Mouse (Mus musculus): ENCODE results near the gene Golga3. TPM values are rescaled to one million over a fixed set of nuclear protein-coding genes. Genes with fewer than 3 reads are reported as not detected.
A peak's percentile ranks its signal among the peaks of the same experiment; 100 is the strongest.

The Golga3 gene
- polyA plus RNA-seq, 1 experiment from 2014 or later, result 19.0 TPM

DNA sequence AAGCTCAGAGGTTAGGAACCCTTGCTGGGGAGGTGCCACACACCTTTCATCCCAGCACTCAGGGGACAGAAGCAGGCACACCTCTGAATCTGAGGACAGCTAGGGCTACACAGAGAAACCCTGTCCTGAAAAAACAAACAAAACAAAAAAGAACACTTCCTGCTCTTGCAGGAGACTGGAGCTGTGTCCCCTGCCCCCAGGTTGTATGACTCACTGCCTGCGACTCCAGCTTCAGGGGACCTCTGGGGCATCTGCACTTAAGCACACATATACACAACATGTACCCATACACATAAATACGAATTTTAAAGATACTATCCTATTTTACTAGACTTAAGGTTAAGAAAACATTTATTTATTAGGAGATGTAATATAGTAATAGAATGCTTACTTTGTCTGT is 67.6 kb downstream of the Golga3 start:
- H3K27me3 ChIP-seq, result no peaks in the 10 kb centered on the region
- H3K4me2 ChIP-seq, result no peak overlapping the region
- H3K9me3 ChIP-seq (replicated peaks), result no peaks in the 10 kb centered on the region
- no peak overlapping the region for H3K9ac ChIP-seq
- H3K27ac ChIP-seq, result no peak overlapping the region
- WGBS, result 78% methylated on average over 2 of the region's 2 CpGs
- no peak overlapping the region for H3K4me3 ChIP-seq (replicated peaks)
- peaks cover 95% of the 10 kb centered on the region for H3K36me3 ChIP-seq
- ATAC-seq (replicated peaks; ENCODE audit: low FRiP score), result no peak
- H3K4me1 ChIP-seq, result no peaks in the 10 kb centered on the region

DNA sequence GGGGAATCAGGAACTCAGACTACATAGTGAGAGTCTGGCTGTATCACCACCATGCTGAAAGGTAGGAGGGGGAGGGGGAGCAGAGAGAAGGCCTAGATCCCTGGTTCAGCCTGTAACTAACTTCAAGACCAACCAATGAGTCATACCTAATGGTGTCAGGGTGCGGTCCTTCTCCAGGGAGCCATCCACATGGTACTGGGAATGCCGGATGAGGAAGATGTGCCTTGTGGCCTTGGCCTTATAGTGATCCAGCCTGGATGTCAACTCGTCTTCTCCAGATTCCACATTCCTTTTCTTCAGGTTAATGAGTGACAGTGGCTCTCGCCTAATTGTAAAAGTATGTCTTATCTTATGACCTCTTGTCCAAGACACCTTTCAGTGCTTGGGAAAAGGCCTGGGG is 90.4 kb downstream of the Golga3 start:
- H3K4me1 ChIP-seq, result peaks cover 8% of the 10 kb centered on the region
- no peaks in the 10 kb centered on the region for H3K27me3 ChIP-seq
- H3K27ac ChIP-seq, result no peak overlapping the region
- no peak overlapping the region for H3K4me2 ChIP-seq
- no peak overlapping the region for H3K9ac ChIP-seq
- no peak for ATAC-seq (replicated peaks; ENCODE audit: low FRiP score)
- H3K36me3 ChIP-seq, result peaks cover 40% of the 10 kb centered on the region
- H3K9me3 ChIP-seq (replicated peaks), result no peaks in the 10 kb centered on the region
- H3K4me3 ChIP-seq (replicated peaks), result no peak overlapping the region
- 88% methylated on average over 4 of the region's 4 CpGs for WGBS

DNA sequence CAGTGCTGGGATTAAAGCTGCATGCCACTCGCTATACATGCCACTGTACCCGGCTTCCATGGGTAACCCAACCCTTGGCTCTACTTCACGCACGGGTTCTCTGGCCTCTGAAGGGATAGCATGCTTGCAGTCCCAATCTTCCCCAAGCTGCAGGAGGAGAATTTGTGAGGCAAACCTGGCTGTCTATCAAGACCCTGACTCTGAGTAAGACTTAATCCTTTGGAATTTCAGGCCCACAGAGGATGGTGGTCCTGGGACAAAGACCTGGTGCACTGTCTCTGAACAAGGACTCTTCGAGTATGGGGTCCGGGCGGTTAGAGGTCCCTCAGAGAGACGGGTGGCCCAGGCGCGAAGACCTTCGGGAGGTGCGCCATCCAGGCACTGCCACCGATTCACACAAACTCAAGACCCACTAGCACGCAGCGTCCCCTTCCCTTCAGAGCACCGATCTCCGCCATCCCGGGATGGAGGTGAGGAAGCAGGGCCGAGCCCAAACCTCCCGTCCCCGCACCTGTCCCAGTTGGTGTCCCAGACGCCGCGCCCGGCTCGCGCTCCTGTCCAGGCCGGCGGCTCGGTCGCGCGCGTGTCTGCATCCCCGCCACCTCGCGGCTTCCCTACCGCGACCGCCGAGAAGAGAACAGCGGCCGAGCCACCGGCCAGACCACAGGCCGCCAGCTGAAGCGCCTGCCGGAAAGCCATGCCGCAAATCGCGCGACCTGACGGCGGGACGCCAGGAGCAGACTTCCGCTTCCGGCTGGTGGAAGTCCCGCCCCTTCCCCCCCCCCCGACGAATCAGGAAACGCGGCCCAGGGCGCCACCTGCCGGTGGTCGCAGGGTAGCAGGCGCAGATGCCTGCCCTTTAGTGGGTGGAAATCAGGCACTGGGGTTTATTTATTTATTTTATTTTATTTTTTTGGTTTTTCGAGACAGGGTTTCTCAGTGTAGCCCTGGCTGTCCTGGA is 92.9 kb downstream of the Golga3 start, which contains the start of gene Pgam5:
Pgam5 (minus strand) TSS at position 773 of the 961 bp plus-strand sequence.
- Histone ChIP-seq H3K27me3 (no peaks in the 10 kb centered on the region), H3K4me1 (peaks cover 8% of the 10 kb centered on the region), H3K9me3 (replicated peaks) (no peaks in the 10 kb centered on the region), H3K4me3 (replicated peaks) (peak within 1 kb of the TSS; percentile 96), H3K36me3 (peaks cover 30% of the 10 kb centered on the region), H3K9ac (peak within 1 kb of the TSS; percentile 93), H3K27ac (peak within 1 kb of the TSS; percentile 61), H3K4me2 (peak within 1 kb of the TSS; percentile 78)
- peak; percentile 92 for ATAC-seq (replicated peaks; ENCODE audit: low FRiP score)
- under 1% methylated on average over 66 of the region's 66 CpGs for WGBS

DNA sequence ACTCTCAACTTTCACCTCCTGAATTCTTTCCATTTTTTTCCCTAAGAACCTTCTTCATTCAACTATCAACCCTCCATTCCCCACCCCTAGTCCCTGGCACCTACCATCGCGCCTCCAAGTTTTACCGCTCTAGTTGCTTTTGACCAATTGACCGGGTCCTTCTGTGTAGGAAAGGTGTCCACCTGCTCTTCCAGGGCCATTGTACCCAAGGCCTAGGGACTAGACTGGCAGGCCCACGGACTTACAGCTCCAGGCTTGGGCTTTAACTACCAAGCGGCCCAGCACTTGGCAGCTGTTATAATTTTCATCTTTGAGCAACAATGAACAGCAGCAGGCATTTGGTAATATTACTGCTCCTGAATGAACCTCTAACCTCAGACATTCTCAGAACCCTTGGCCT is 93.7 kb downstream of the Golga3 start:
- Histone ChIP-seq H3K4me2 (no peak overlapping the region), H3K36me3 (peaks cover 22% of the 10 kb centered on the region), H3K4me3 (replicated peaks) (peak overlapping the region; percentile 96; the same call in 1 of the 2 replicates), H3K4me1 (peaks cover 8% of the 10 kb centered on the region), H3K27ac (no peak overlapping the region), H3K27me3 (no peaks in the 10 kb centered on the region), H3K9me3 (replicated peaks) (no peaks in the 10 kb centered on the region), H3K9ac (no peak overlapping the region)
- peak; percentile 40; the same call in 1 of the 2 replicates for ATAC-seq (replicated peaks; ENCODE audit: low FRiP score)
- WGBS, result 91% methylated on average over 6 of the region's 6 CpGs

DNA sequence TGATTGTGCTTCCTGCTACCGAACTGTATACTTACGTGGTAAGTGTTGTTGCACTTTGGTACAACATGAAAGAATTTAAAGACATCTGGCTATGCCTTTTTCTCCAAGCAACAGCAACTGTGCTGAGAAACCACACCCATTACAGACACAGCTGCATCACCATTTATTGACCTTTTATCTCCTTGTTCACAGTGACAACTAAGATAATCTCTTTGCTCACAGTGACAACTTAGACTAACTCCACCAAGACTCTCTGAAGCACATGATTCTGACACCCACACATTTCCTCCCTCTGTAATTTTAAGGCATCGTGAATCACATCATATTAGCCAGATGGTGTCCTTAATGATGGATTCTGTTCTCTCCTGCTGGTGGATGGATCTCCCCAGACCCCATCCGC is 97.6 kb downstream of the Golga3 start:
- Histone ChIP-seq H3K27me3 (no peaks in the 10 kb centered on the region), H3K4me3 (replicated peaks) (no peak overlapping the region), H3K9ac (no peak overlapping the region), H3K4me1 (no peaks in the 10 kb centered on the region), H3K4me2 (no peak overlapping the region), H3K27ac (no peak overlapping the region), H3K36me3 (no peaks in the 10 kb centered on the region), H3K9me3 (replicated peaks) (no peaks in the 10 kb centered on the region)
- no peak for ATAC-seq (replicated peaks; ENCODE audit: low FRiP score)
- WGBS, result 88% methylated on average over 4 of the region's 4 CpGs

DNA sequence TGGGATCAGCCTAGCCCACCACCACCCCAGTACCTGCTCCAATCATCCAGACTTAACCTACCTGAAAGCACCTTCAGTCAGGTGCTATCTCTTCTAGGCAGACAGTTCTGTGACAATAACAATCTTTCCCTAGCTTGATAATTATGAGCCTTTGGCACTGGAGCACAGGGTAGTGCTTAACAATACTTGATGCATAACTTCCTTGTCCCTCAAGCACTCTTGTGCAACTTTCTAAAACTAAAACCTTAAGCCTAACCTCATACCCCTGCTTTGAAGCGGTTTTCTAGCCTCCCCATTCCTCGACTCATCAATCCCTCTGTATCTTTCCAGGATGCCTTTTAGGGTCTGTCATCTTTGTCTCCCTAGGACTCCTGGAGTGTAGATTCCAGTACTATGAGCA is 98.3 kb downstream of the Golga3 start:
- Histone ChIP-seq H3K36me3 (no peaks in the 10 kb centered on the region), H3K9ac (no peak overlapping the region), H3K4me1 (no peaks in the 10 kb centered on the region), H3K9me3 (replicated peaks) (no peaks in the 10 kb centered on the region), H3K27ac (no peak overlapping the region), H3K27me3 (no peaks in the 10 kb centered on the region), H3K4me2 (no peak overlapping the region), H3K4me3 (replicated peaks) (no peak overlapping the region)
- no peak for ATAC-seq (replicated peaks; ENCODE audit: low FRiP score)
- WGBS, result 73% methylated on average over 2 of the region's 2 CpGs

Other genes starting within 250 kb of the Golga3 start
- gene Zfp932, start 180.2 kb upstream of the Golga3 start, polyA plus RNA-seq (2015; fragmentation: Nextera tagmentation; extraction: Ambion mirVana), result 21.7 and 24.1 TPM in 2 replicates
- 6.7 and 7.6 TPM in 2 replicates for gene Gm17655, start 104.2 kb upstream of the Golga3 start, polyA plus RNA-seq (2015; fragmentation: Nextera tagmentation; extraction: Ambion mirVana)
- 1.5 and 2.2 TPM in 2 replicates for gene Gm35315, start 82.3 kb upstream of the Golga3 start, polyA plus RNA-seq (2015; fragmentation: Nextera tagmentation; extraction: Ambion mirVana)
- gene Plcxd1, start 76.7 kb upstream of the Golga3 start, polyA plus RNA-seq (2015; fragmentation: Nextera tagmentation; extraction: Ambion mirVana), result 1.4 and 1.6 TPM in 2 replicates
- 32.3 and 34.9 TPM in 2 replicates for gene Gtpbp6, start 68.5 kb upstream of the Golga3 start, polyA plus RNA-seq (2015; fragmentation: Nextera tagmentation; extraction: Ambion mirVana)
- 3.8 and 5.7 TPM in 2 replicates for gene Zfp605, start 66.6 kb upstream of the Golga3 start, polyA plus RNA-seq (2015; fragmentation: Nextera tagmentation; extraction: Ambion mirVana)
- gene Chfr, start 40.9 kb upstream of the Golga3 start, polyA plus RNA-seq (2015; fragmentation: Nextera tagmentation; extraction: Ambion mirVana), result 35.3 and 38.1 TPM in 2 replicates
- gene Ankle2, start 54.3 kb downstream of the Golga3 start, polyA plus RNA-seq (2015; fragmentation: Nextera tagmentation; extraction: Ambion mirVana), result 29.7 and 32.2 TPM in 2 replicates
- 67.6 and 68.1 TPM in 2 replicates for gene Pgam5, start 93.2 kb downstream of the Golga3 start, polyA plus RNA-seq (2015; fragmentation: Nextera tagmentation; extraction: Ambion mirVana)
- gene Pxmp2, start 109.5 kb downstream of the Golga3 start, polyA plus RNA-seq (2015; fragmentation: Nextera tagmentation; extraction: Ambion mirVana), result 17.7 and 20.4 TPM in 2 replicates
- gene Pole, start 109.6 kb downstream of the Golga3 start, polyA plus RNA-seq (2015; fragmentation: Nextera tagmentation; extraction: Ambion mirVana), result 32.9 and 33.1 TPM in 2 replicates
- gene P2rx2, start 166.5 kb downstream of the Golga3 start, polyA plus RNA-seq (2015; fragmentation: Nextera tagmentation; extraction: Ambion mirVana), result 0.68 and 0.87 TPM in 2 replicates
- gene Lrcol1, start 168.0 kb downstream of the Golga3 start, polyA plus RNA-seq (2015; fragmentation: Nextera tagmentation; extraction: Ambion mirVana), result not detected in 2 replicates